Mouse (Mus musculus) lung, postnatal 0 days (tissue): ENCODE data around the gene Xrcc2. TPM values are rescaled to one million over a fixed set of nuclear protein-coding genes. Genes with fewer than 3 reads are reported as not detected.
"Not testable (repeated sequence)": the region's sequence is repeated elsewhere in the genome, so short reads cannot be mapped to it uniquely, and the experiment has no call there.

Experiments used
- ATAC-seq: fragments of 200-750 bp; cut with Nextera tagmentation; 2 replicates; pipeline ENCODE4 v1.8.0; 2017; ENCODE audit warnings: moderate library complexity
- DNase-seq: peaks from one replicate; pipeline ENCODE4 v3.0.0-alpha.2; 2016; ENCODE audit warnings: low spot score
- H3K27ac ChIP-seq: fragments of 300-500 bp; sonication (generic); 2 replicates; pipeline ENCODE4 v1.5.1; 2014; ENCODE audit warnings: antibody characterized with exemption, mild to moderate bottlenecking, low read length, mixed read lengths
- H3K27me3 ChIP-seq: fragments of 300-500 bp; sonication (generic); replicated peaks from 2 replicates; pipeline ENCODE4 v1.6.1; 2014; ENCODE audit warnings: low read length, mixed read lengths; ENCODE audit not compliant: insufficient read depth
- H3K36me3 ChIP-seq: fragments of 300-500 bp; sonication (generic); 2 replicates; pipeline ENCODE4 v1.6.1; 2014; ENCODE audit warnings: low read length, mixed read lengths; ENCODE audit not compliant: insufficient read depth
- H3K4me1 ChIP-seq: fragments of 300-500 bp; sonication (generic); 2 replicates; pipeline ENCODE4 v1.6.1; 2014; ENCODE audit warnings: antibody characterized with exemption, low read depth, low read length, mixed read lengths; ENCODE audit not compliant: insufficient read depth
- H3K4me2 ChIP-seq: fragments of 300-500 bp; sonication (generic); replicated peaks from 2 replicates; pipeline ENCODE4 v1.6.1; 2014; ENCODE audit warnings: low read depth, mild to moderate bottlenecking, low read length, moderate library complexity, mixed read lengths
- H3K4me3 ChIP-seq: fragments of 300-500 bp; sonication (generic); 2 replicates; pipeline ENCODE4 v1.5.1; 2014; ENCODE audit warnings: low read depth, low read length
- H3K9ac ChIP-seq: fragments of 300-500 bp; sonication (generic); replicated peaks from 2 replicates; pipeline ENCODE4 v1.6.1; 2014; ENCODE audit warnings: low read depth, mild to moderate bottlenecking
- H3K9me3 ChIP-seq: fragments of 300-500 bp; sonication (generic); 2 replicates; pipeline ENCODE4 v1.6.1; 2016; ENCODE audit warnings: low read length, mixed read lengths
- CTCF ChIP-seq: IDR thresholded peaks from 2 replicates; pipeline ENCODE4 v1.5.1; 2016; ENCODE audit warnings: antibody characterized with exemption, mild to moderate bottlenecking
- EP300 ChIP-seq: IDR thresholded peaks from 2 replicates; pipeline ENCODE4 v1.6.1; 2016; ENCODE audit warnings: antibody characterized with exemption, mild to moderate bottlenecking, control low read depth
- WGBS: fragments of 180-500 bp; shearing (Covaris S2); extraction: QIAGEN DNeasy Blood & Tissue Kit; methylation state at CpG from one replicate; pipeline ENCODE4 v1.1.7; 2014; 5-methylcytosine and 5-hydroxymethylcytosine counted together
- polyA plus RNA-seq: library from polyadenylated mRNA; unstranded; fragments of >200 nt; fragmentation: Nextera tagmentation; extraction: Ambion mirVana; gene quantifications from 2 replicates; pipeline ENCODE4 v1.2.1, GENCODE M21; 2015

Gene Xrcc2
- polyA plus RNA-seq, 1 experiment from 2014 or later, result 1.6 TPM

- Histone ChIP-seq H3K4me3 (no peak overlapping the region), H3K4me2 (no peak overlapping the region), H3K9me3 (no peaks in the 10 kb centered on the region), H3K9ac (no peak overlapping the region), H3K4me1 (no peaks in the 10 kb centered on the region), H3K27me3 (no peaks in the 10 kb centered on the region), H3K27ac (no peak overlapping the region), H3K36me3 (no peaks in the 10 kb centered on the region)
- DNase-seq (no peak), ATAC-seq (no peak)
- WGBS, result 79% methylated on average over 4 of the region's 4 CpGs
- TF ChIP-seq EP300 (no peak), CTCF (no peak)
Observed at GRCm38 (mm10) chr5:25719390-25719789, 13.8 kb upstream of the Xrcc2 start.

GRCm38 (mm10) chr5:25713001-25713706 is 7.5 kb upstream of the Xrcc2 start:
- H3K36me3 ChIP-seq, H3K4me2 ChIP-seq, DNase-seq, H3K27ac ChIP-seq, H3K4me3 ChIP-seq, H3K9ac ChIP-seq, H3K9me3 ChIP-seq, H3K27me3 ChIP-seq, H3K4me1 ChIP-seq, ATAC-seq: not testable (repeated sequence)
- TF ChIP-seq EP300, result peak; percentile 68
- WGBS, result 85% methylated on average over 4 of the region's 4 CpGs

- no peaks in the 10 kb centered on the region for H3K36me3 ChIP-seq
- peaks cover 3% of the 10 kb centered on the region; the same call in 1 of the 2 replicates for H3K4me1 ChIP-seq
- 14% methylated on average over 19 of the region's 19 CpGs for WGBS
- DNase-seq, result no peak
- ATAC-seq, result no peak
- peak overlapping the region; percentile 68 for H3K4me2 ChIP-seq
- no peak overlapping the region for H3K27ac ChIP-seq
- H3K4me3 ChIP-seq, result peak overlapping the region; percentile 79
- H3K9ac ChIP-seq, result peak overlapping the region; percentile 63
- H3K9me3 ChIP-seq, result no peaks in the 10 kb centered on the region
- H3K27me3 ChIP-seq, result no peaks in the 10 kb centered on the region
- TF ChIP-seq CTCF, result no peak
- TF ChIP-seq EP300, result no peak
Observed at GRCm38 (mm10) chr5:25704702-25705566, 691 bp downstream of the Xrcc2 start.

- Histone ChIP-seq H3K36me3 (no peaks in the 10 kb centered on the region), H3K4me3 (no peak overlapping the region), H3K4me2 (no peak overlapping the region), H3K4me1 (no peaks in the 10 kb centered on the region), H3K9ac (no peak overlapping the region), H3K27ac (no peak overlapping the region), H3K9me3 (no peaks in the 10 kb centered on the region), H3K27me3 (no peaks in the 10 kb centered on the region)
- no peak for DNase-seq
- WGBS, result 85% methylated on average over 7 of the region's 7 CpGs
- ATAC-seq, result no peak
- no peak for TF ChIP-seq EP300
- TF ChIP-seq CTCF, result no peak
Observed at GRCm38 (mm10) chr5:25697941-25698340, 7.7 kb downstream of the Xrcc2 start.

- H3K27me3 ChIP-seq, result no peaks in the 10 kb centered on the region
- DNase-seq (no peak), ATAC-seq (no peak)
- no peak overlapping the region for H3K27ac ChIP-seq
- no peaks in the 10 kb centered on the region for H3K36me3 ChIP-seq
- H3K9ac ChIP-seq, result no peak overlapping the region
- TF ChIP-seq CTCF (no peak), EP300 (no peak)
- H3K4me3 ChIP-seq, result no peak overlapping the region
- H3K4me2 ChIP-seq, result no peak overlapping the region
- no peaks in the 10 kb centered on the region for H3K9me3 ChIP-seq
- 73% methylated on average over 7 of the region's 7 CpGs for WGBS
- no peaks in the 10 kb centered on the region for H3K4me1 ChIP-seq
Observed at GRCm38 (mm10) chr5:25696256-25696655, 9.4 kb downstream of the Xrcc2 start.

- DNase-seq, result no peak
- H3K36me3 ChIP-seq, result no peaks in the 10 kb centered on the region
- 62% methylated on average over 6 of the region's 6 CpGs for WGBS
Observed at GRCm38 (mm10) chr5:25695786-25696185, 9.8 kb downstream of the Xrcc2 start.

More at GRCm38 (mm10) chr5:25695786-25696185, 9.8 kb downstream of the Xrcc2 start:
- Histone ChIP-seq H3K9ac (no peak overlapping the region), H3K27ac (no peak overlapping the region), H3K4me1 (no peaks in the 10 kb centered on the region), H3K27me3 (no peaks in the 10 kb centered on the region), H3K4me3 (no peak overlapping the region), H3K4me2 (no peak overlapping the region), H3K9me3 (no peaks in the 10 kb centered on the region)
- ATAC-seq, result 0 out of 2 replicates have a peak, but pooled peaks have one; percentile 17
- TF ChIP-seq CTCF, result no peak
